Mouse (Mus musculus) right cerebral cortex, postnatal 4 days (tissue): ENCODE data around the gene Rtf1.

Experiments
- DNase-seq: peaks from one replicate; pipeline ENCODE4 v3.0.0-alpha.2; 2022

Rtf1 gene

GRCm38 (mm10) chr2:119737124-119737523 lies 62.3 kb downstream of the Rtf1 start:
- DNase-seq = no peak

- no peak for DNase-seq
These were observed 65.7 kb downstream of the Rtf1 start for GRCm38 (mm10) chr2:119740567-119740966.

GRCm38 (mm10) chr2:119741581-119742411 lies 66.9 kb downstream of the Rtf1 start, which contains the start of gene Itpka:
Gene Itpka, plus strand, starts transcription at chr2:119742337.
- peak; percentile 49 for DNase-seq

- peak; percentile 35 for DNase-seq
These were observed 67.8 kb downstream of the Rtf1 start for GRCm38 (mm10) chr2:119742461-119743175.

GRCm38 (mm10) chr2:119743176-119743807 lies 68.4 kb downstream of the Rtf1 start:
- peak; percentile 62 for DNase-seq

- no peak for DNase-seq
These were observed 68.9 kb downstream of the Rtf1 start for GRCm38 (mm10) chr2:119743808-119744162.

- DNase-seq = no peak
These were observed 69.6 kb downstream of the Rtf1 start for GRCm38 (mm10) chr2:119744163-119745111.

- no peak for DNase-seq
These were observed 70.4 kb downstream of the Rtf1 start for GRCm38 (mm10) chr2:119745281-119745680.

- no peak for DNase-seq
These were observed 72.7 kb downstream of the Rtf1 start for GRCm38 (mm10) chr2:119747554-119747953.

- DNase-seq = no peak
These were observed 74.4 kb downstream of the Rtf1 start for GRCm38 (mm10) chr2:119749260-119749659.

GRCm38 (mm10) chr2:119757601-119758100 lies 82.8 kb downstream of the Rtf1 start:
- no peak for DNase-seq

GRCm38 (mm10) chr2:119758101-119758843 lies 83.4 kb downstream of the Rtf1 start:
- DNase-seq = no peak

GRCm38 (mm10) chr2:119758844-119759835 lies 84.3 kb downstream of the Rtf1 start:
- DNase-seq = no peak

GRCm38 (mm10) chr2:119760251-119760650 lies 85.4 kb downstream of the Rtf1 start, which contains the start of gene Ltk:
Gene Ltk, minus strand, starts transcription at chr2:119760431.
- no peak for DNase-seq

GRCm38 (mm10) chr2:119762276-119762675 lies 87.4 kb downstream of the Rtf1 start:
- no peak for DNase-seq

- DNase-seq = no peak
These were observed 89.1 kb downstream of the Rtf1 start for GRCm38 (mm10) chr2:119763924-119764323.

GRCm38 (mm10) chr2:119767246-119767645 lies 92.4 kb downstream of the Rtf1 start:
- no peak for DNase-seq
